Mouse (Mus musculus): ENCODE results near the gene Nab1. TPM values are rescaled to one million over a fixed set of nuclear protein-coding genes. Genes with fewer than 3 reads are reported as not detected.

Nab1 gene
- polyA plus RNA-seq, 1 experiment = 9.7 TPM

DNA sequence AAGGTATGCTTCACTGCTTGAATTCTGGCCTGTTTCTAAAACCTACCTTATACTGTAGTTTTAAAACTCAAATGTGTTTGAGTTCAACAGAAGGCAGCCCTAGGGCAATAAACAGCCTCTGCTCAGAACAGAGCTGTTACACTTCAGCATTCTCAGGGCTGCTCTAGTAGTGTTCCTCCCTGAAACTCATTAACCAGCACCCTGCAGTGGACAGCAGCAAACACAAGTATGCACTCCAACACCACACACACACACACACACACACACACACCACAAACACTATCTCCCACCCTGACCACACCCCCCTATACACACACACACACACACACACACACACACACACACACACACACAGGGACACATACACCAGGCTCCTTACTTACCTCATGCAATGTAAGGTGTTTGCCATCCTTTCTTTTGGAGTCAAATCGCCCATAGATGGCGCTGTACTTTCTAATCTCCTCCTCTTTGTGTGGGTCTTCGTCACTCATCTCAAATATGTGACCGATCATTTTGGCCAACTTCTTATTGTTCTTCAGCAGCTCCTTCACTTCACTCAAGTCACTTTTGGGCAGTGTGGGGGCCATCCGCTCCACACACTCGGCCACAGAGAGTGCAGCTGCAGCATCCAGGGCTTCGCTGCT lies 10.8 kb downstream of the Nab1 start:
- Histone ChIP-seq H3K27me3 (ENCODE audit: control insufficient read depth, insufficient read depth, low read length) (no peaks in the 10 kb centered on the region), H3K4me3 (ENCODE audit: control insufficient read depth, insufficient read depth, low read length) (no peak overlapping the region), H3K27ac (ENCODE audit: control insufficient read depth, insufficient read depth, low read length) (no peak overlapping the region), H3K36me3 (ENCODE audit: control insufficient read depth, insufficient read depth, low read length) (peaks cover 3% of the 10 kb centered on the region; the same call in 1 of the 2 replicates), H3K4me1 (replicated peaks; ENCODE audit: control insufficient read depth, insufficient read depth, low read length) (peaks cover 2% of the 10 kb centered on the region)
- DNase-seq = peak; percentile 49
- WGBS = 85% methylated on average over 7 of the region's 7 CpGs
- no peak for TF ChIP-seq POLR2A (IDR thresholded peaks at IDR 0.05; ENCODE audit: control insufficient read depth, extremely low read depth, insufficient read depth, low read length, poor library complexity)
- no peak for TF ChIP-seq CTCF (IDR thresholded peaks at IDR 0.05; ENCODE audit: borderline replicate concordance, control insufficient read depth, extremely low read depth, insufficient read depth, low read length, poor library complexity)

DNA sequence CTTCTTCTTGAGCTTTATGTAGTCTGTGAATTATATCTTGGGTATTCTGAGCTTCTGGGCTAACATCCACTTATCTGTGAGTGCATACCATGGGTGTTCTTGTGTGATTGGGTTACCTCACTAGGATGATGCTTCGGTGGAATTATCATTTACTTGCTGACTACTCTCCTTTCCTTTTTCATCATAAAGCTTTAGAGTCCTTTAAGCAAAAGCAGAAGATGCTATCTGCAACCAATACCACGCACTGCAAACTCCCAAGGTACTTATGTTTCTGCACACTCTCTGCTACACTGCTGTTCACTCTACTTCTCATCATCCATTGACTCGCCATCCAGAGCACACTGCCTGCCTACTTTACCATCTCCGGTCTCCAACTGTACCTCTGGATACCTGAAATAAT lies 15.5 kb downstream of the Nab1 start:
- no peak for DNase-seq
- Histone ChIP-seq H3K4me3 (ENCODE audit: control insufficient read depth, insufficient read depth, low read length) (no peak overlapping the region), H3K36me3 (ENCODE audit: control insufficient read depth, insufficient read depth, low read length) (peaks cover 3% of the 10 kb centered on the region; the same call in 1 of the 2 replicates), H3K4me1 (replicated peaks; ENCODE audit: control insufficient read depth, insufficient read depth, low read length) (no peaks in the 10 kb centered on the region), H3K27me3 (ENCODE audit: control insufficient read depth, insufficient read depth, low read length) (no peaks in the 10 kb centered on the region), H3K27ac (ENCODE audit: control insufficient read depth, insufficient read depth, low read length) (no peak overlapping the region)
- WGBS = 95% methylated on average over 4 of the region's 4 CpGs
- TF ChIP-seq POLR2A (IDR thresholded peaks at IDR 0.05; ENCODE audit: control insufficient read depth, extremely low read depth, insufficient read depth, low read length, poor library complexity) (no peak), CTCF (IDR thresholded peaks at IDR 0.05; ENCODE audit: borderline replicate concordance, control insufficient read depth, extremely low read depth, insufficient read depth, low read length, poor library complexity) (no peak)

DNA sequence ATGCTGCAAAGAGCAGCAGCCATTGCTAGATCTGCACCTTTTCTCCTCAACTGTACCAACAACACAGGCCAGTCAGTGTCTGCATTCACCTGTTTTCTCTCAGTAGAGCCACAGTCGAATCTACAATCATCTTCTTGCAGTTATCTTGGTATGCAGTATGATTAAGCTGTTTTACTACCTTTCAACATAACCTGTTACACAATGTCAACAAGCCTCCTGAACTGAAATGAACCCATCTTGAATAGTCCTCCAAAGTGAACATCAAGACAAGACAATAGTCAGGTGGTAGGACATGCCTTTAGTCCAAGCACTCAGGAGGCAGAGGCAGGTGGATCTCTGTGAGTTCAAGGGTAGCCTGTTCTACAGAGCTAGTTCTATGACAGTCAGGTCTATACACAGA lies 26.2 kb downstream of the Nab1 start:
- TF ChIP-seq POLR2A (IDR thresholded peaks at IDR 0.05; ENCODE audit: control insufficient read depth, extremely low read depth, insufficient read depth, low read length, poor library complexity) = no peak
- no peaks in the 10 kb centered on the region for H3K4me1 ChIP-seq (replicated peaks; ENCODE audit: control insufficient read depth, insufficient read depth, low read length)
- peaks cover 25% of the 10 kb centered on the region for H3K36me3 ChIP-seq (ENCODE audit: control insufficient read depth, insufficient read depth, low read length)
- no peak for DNase-seq
- WGBS = 94% methylated on average over 1 of the region's 1 CpGs
- H3K27ac ChIP-seq (ENCODE audit: control insufficient read depth, insufficient read depth, low read length) = no peak overlapping the region
- no peaks in the 10 kb centered on the region for H3K27me3 ChIP-seq (ENCODE audit: control insufficient read depth, insufficient read depth, low read length)
- no peak overlapping the region for H3K4me3 ChIP-seq (ENCODE audit: control insufficient read depth, insufficient read depth, low read length)

DNA sequence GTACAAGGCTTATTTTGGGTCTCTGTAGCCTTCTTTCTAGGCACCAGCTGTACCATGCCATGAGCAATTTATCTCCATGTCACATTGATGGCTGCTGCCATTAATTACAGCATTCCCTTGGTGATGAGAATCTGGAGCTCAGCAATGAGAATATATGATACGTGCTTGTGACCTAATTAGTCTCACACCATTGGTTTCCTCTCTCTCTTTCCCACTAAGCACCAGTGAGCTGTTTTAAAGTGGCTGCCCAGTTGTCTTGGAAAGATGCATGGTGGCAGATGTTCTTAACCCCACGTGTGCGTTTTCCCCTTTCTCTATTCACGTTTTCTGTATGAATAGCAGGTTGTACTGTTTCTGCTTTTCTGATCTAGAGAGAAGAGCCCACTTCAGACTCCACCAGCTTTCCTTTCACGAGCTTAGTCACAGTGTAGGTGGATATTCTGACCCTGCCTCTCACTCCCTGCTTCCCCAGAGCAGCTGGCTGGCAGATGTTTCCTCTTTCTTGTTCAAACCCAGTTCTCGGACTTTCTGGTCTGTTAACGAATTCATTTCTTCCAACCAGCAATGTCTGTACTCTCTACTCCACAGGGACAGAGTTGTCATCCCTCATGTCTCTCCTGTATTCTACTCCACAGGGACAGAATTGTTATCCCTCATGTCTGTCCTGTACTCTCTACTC lies 29.5 kb downstream of the Nab1 start:
- no peak for TF ChIP-seq CTCF (IDR thresholded peaks at IDR 0.05; ENCODE audit: borderline replicate concordance, control insufficient read depth, extremely low read depth, insufficient read depth, low read length, poor library complexity)
- Histone ChIP-seq H3K27ac (ENCODE audit: control insufficient read depth, insufficient read depth, low read length) (no peak overlapping the region), H3K36me3 (ENCODE audit: control insufficient read depth, insufficient read depth, low read length) (peaks cover 28% of the 10 kb centered on the region), H3K4me3 (ENCODE audit: control insufficient read depth, insufficient read depth, low read length) (no peak overlapping the region), H3K27me3 (ENCODE audit: control insufficient read depth, insufficient read depth, low read length) (no peaks in the 10 kb centered on the region), H3K4me1 (replicated peaks; ENCODE audit: control insufficient read depth, insufficient read depth, low read length) (no peaks in the 10 kb centered on the region)
- WGBS = 28% methylated on average over 7 of the region's 7 CpGs
- DNase-seq = no peak

DNA sequence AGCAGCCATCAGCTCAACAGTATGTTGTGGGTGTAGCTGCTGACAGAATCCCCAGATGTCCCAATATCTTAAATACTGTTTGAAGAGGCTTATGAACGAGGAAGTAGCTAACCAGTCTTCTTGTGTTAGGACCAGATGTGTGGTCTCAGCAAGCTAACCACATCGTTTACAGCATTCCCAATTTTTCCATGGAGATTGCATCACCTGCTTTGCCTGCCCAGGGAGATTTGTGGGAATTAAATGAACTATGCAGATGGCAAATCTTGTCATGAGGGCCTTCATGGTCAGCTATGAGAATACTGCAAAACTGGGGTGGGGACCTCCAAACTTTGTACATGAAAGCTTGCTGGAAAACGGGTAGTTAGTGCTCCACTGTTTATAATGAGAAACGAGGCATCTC lies 30.2 kb downstream of the Nab1 start:
- WGBS = 53% methylated on average over 4 of the region's 4 CpGs
- Histone ChIP-seq H3K27me3 (ENCODE audit: control insufficient read depth, insufficient read depth, low read length) (no peaks in the 10 kb centered on the region), H3K36me3 (ENCODE audit: control insufficient read depth, insufficient read depth, low read length) (peaks cover 28% of the 10 kb centered on the region), H3K4me1 (replicated peaks; ENCODE audit: control insufficient read depth, insufficient read depth, low read length) (no peaks in the 10 kb centered on the region), H3K27ac (ENCODE audit: control insufficient read depth, insufficient read depth, low read length) (no peak overlapping the region), H3K4me3 (ENCODE audit: control insufficient read depth, insufficient read depth, low read length) (no peak overlapping the region)
- TF ChIP-seq POLR2A (IDR thresholded peaks at IDR 0.05; ENCODE audit: control insufficient read depth, extremely low read depth, insufficient read depth, low read length, poor library complexity) (no peak), CTCF (IDR thresholded peaks at IDR 0.05; ENCODE audit: borderline replicate concordance, control insufficient read depth, extremely low read depth, insufficient read depth, low read length, poor library complexity) (no peak)
- DNase-seq = no peak

DNA sequence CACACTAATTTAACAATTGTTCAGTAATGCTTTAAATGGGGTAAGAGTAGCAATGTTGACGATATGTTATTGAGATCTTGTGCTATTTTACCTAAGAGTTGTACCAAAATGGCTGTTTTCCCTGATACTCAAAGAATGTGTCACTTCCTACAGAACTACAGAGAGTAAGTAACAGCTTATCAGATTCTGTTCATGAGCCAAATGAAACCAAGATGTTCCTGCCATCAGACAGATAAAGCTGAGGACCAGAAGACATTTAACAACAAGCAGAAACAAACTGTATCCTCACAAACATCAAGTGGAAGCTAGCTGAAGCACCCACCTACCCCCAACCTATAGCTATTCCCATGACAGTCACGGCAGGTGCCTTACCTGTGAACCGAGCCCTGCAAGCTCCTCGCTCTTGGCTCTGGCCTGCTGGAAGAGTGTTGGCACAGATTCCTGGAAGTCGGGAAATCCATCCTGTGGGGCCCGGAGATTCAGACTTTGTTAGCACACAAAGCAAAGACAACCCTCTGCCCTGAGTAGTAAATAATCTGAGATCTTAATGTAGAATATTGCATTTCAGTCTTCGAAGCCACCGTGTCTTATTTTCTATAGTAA lies 33.9 kb downstream of the Nab1 start:
- no peak for DNase-seq
- peaks cover 37% of the 10 kb centered on the region for H3K36me3 ChIP-seq (ENCODE audit: control insufficient read depth, insufficient read depth, low read length)
- H3K4me3 ChIP-seq (ENCODE audit: control insufficient read depth, insufficient read depth, low read length) = no peak overlapping the region
- H3K27ac ChIP-seq (ENCODE audit: control insufficient read depth, insufficient read depth, low read length) = no peak overlapping the region
- TF ChIP-seq CTCF (IDR thresholded peaks at IDR 0.05; ENCODE audit: borderline replicate concordance, control insufficient read depth, extremely low read depth, insufficient read depth, low read length, poor library complexity) = no peak
- no peak for TF ChIP-seq POLR2A (IDR thresholded peaks at IDR 0.05; ENCODE audit: control insufficient read depth, extremely low read depth, insufficient read depth, low read length, poor library complexity)
- 94% methylated on average over 8 of the region's 8 CpGs for WGBS
- no peaks in the 10 kb centered on the region for H3K27me3 ChIP-seq (ENCODE audit: control insufficient read depth, insufficient read depth, low read length)
- H3K4me1 ChIP-seq (replicated peaks; ENCODE audit: control insufficient read depth, insufficient read depth, low read length) = no peaks in the 10 kb centered on the region

All from thymus, adult 2 months (tissue).